Mouse (Mus musculus): ENCODE measurements around the gene Gm21860. TPM values are rescaled to one million over a fixed set of nuclear protein-coding genes. Genes with fewer than 3 reads are reported as not detected.
"Not testable (repeated sequence)": the region's sequence is repeated elsewhere in the genome, so short reads cannot be mapped to it uniquely, and the experiment has no call there.

The Gm21860 gene
- total RNA-seq (2021), result not detected in 2 replicates
- long read RNA-seq, result 0 reads

DNA sequence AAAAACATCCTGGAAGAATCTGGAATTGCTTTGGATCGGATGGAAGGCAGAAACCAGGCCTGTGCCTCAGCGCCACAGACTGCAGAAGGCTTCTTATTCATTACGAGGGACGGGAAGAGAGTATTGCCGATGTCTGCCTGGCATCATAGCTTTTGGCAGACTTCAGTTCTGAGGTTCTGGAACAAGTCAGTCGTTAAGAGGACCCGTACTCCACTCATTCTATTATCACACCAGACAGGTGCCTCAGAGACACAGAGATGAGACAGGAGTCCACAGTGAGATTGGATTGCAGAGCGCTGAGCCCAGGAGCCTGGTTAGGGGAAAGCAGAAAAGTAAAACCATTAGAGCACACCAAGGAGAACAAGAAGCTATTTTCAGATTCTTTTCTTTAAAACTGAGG, at the start of gene Gm21860:
TSS of gene Gm21860 (minus strand) at position 101 of the 400 bp plus-strand sequence.
- not testable (repeated sequence) for DNase-seq

DNA sequence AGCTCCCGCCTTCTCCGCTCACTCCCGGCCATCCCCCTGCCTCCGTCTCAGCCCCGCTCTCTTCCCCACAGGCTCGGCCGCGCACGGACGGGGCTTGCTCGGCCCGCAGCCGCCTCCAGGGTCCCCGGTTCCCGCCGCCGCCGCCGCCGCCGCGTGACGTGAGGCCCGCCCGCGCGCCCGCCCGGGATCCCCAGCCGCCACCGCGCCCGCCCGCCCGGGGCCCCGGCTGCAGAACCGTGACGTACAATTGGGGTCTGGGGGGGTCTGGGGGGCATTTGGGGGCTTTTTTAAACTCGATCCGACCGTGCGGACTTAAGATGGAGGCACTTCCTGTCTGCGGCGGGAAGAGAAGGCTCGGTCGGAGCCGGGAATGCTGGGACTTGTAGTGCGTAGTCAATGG, 29.8 kb upstream of the Gm21860 start, which contains the start of gene Gm47283:
TSS of gene Gm47283 (plus strand) at position 301 of the 400 bp plus-strand sequence.
- DNase-seq, result not testable (repeated sequence)

DNA sequence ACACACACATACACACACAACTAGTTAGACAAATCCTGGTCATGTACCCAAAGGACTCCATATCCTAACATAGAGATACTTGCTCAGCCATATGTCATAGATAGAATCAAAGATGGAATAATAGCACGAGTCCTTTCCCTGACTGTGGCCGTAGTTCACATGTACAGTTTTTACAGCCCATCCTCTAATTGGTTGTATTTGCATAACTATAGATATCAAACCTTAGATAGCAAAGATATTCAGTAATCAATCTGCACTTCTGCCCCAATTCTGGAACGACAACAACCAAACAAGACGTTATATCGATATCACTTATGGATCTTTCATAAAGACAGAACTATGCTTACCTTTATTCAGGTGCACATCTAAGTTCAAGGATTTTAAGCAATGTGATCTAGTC, 9.4 kb downstream of the Gm21860 start:
- not testable (repeated sequence) for DNase-seq

- DNase-seq, result peak; percentile 93
Observed at GRCm38 (mm10) chrY:90744381-90744981, 10.1 kb downstream of the Gm21860 start.

DNA sequence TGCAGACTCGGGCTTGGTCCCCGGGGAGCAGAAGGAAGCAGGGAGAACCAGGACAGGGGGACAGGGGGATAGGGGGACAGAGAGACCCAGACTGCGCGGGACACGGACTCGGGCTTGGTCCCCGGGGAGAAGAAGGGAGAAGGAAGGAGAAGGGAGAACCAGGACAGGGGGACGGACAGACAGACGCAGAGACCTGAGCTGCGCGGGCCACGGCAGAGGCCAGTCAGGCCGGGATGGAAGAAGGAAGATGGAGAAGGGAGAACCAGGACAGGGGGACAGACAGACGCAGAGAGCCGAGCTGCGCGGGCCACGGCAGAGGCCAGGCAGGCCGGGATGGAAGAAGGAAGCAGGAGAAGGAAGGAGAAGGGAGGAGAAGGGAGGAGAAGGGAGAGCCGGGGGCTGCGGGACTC, 10.8 kb downstream of the Gm21860 start:
- DNase-seq, result peak; percentile 8

GRCm38 (mm10) chrY:90743053-90743810, 11.4 kb downstream of the Gm21860 start:
- DNase-seq, result peak; percentile 34

DNA sequence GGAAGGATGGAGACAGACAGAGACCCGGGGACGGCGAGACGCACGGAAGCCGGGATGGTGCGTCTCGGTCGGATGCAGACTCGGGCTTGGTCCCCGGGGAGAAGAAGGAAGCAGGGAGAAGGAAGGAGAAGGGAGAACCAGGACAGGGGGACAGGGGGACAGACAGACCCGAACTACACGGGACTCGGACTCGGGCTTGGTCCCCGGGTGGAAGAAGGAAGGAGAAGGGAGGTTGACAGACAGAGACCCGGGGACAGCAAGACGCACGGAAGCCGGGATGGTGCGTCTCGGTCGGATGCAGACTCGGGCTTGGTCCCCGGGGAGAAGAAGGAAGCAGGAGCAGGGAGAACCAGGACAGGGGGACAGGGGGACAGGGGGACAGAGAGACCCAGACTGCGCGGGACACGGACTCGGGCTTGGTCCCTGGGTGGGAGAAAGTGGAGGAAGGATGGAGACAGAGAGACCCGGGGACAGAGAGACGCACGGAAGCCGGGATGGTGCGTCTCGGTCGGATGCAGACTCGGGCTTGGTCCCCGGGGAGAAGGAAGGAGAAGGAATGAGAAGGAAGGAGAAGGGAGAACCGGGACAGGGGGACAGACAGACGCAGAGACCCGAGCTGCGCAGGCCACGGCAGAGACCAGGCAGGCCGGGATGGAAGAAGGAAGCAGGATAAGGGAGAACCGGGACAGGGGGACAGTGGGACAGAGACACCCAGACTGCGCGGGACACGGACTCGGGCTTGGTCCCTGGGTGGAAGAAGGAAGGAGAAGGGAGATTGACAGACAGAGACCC, 12.2 kb downstream of the Gm21860 start:
- DNase-seq, result peak; percentile 7

GRCm38 (mm10) chrY:90741452-90742260, 13.0 kb downstream of the Gm21860 start:
- DNase-seq, result peak; percentile 49

DNA sequence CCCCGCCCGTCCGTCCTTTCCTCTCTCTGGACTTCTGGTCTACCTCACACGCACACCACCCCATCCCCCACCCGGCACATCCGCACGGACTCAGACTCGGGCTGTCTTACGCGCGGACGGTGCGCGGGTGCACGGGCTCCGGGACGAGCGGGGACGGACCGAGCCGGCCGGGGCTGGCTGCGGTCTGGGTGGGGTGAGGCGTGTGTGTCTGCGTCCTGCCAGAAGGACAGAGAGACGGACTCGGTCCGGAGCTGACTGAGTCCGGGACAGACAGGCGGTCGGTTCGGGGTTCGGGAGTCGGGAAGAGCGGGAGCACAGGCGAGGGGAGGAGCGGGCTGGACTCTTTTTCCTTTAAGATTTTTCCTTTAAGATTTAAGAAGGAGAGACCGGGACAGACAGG, 13.6 kb downstream of the Gm21860 start:
- DNase-seq, result peak; percentile 14

- DNase-seq, result peak; percentile 16
Observed at GRCm38 (mm10) chrY:90740013-90740561, 14.5 kb downstream of the Gm21860 start.

- peak; percentile 16 for DNase-seq
Observed at GRCm38 (mm10) chrY:90739531-90740012, 15.0 kb downstream of the Gm21860 start.

DNA sequence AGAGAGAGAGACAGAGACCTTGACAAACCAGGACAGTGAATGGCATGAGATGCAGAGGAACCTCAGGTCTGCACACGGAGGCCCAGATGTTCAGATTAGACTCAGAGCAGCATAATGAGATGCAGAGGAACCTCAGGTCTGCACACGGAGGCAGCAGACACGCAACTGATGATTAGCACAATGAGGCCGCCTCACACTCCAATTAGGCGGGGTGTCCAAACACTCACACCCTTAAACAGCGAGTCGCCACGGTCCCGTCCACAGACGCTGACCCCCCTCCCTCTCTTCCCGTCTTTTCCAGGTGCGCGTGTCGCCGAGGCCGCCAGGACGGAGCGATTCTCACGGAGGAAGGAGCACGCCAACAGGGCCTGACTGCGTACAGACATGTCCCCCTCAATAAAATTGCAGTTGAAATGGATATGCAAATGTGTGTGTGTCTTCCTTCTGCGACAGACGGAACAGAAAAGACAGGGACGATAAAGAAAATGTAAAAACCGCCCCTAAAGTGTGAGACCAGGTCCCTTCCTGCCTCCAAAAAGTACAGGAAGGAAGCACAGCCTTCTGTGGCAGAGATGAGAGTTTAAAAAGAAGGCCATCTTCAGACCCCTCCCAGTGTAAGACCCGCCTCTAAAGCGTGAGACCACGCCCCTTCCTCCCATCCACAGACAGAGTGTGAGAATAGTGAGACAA, 15.6 kb downstream of the Gm21860 start:
- DNase-seq, result peak; percentile 37

- DNase-seq, result no peak
Observed at GRCm38 (mm10) chrY:90738431-90738680, 16.3 kb downstream of the Gm21860 start.

DNA sequence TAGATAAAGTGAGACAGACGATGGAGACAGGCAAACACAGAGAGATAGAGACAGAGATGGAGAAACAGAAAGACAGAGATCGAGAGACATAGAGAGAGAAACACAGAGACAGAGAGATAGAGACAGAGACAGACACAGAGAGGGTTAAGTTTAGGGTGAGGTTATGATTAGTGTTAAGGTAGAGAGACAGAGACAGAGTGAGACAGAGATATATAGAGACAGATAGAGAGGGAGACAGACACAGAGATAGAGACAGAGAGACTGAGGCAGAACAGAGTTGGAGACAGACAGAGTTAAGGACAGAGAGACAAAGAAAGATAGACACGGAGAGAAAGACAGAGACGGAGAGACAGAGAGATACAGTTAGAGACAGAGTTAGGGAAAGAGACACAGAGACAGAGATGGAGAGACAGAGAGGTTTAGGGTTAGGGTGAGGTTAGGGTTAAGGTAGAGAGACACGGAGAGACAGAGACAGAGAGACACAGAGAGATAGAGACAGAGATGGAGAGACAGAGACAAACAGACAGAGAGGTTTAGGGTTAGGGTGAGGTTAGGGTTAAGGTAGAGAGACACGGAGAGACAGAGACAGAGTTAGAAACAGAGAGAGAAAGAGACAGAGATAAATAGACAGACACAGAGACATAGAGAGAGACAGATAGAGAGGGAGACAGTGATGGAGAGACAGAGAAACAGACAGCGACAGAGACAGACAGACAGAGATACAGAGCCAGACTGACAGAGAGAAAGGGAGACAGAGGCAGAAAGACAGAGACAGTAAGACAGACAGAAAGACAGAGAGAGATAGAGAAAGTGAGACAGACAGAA, 16.8 kb downstream of the Gm21860 start:
- no peak for DNase-seq

DNA sequence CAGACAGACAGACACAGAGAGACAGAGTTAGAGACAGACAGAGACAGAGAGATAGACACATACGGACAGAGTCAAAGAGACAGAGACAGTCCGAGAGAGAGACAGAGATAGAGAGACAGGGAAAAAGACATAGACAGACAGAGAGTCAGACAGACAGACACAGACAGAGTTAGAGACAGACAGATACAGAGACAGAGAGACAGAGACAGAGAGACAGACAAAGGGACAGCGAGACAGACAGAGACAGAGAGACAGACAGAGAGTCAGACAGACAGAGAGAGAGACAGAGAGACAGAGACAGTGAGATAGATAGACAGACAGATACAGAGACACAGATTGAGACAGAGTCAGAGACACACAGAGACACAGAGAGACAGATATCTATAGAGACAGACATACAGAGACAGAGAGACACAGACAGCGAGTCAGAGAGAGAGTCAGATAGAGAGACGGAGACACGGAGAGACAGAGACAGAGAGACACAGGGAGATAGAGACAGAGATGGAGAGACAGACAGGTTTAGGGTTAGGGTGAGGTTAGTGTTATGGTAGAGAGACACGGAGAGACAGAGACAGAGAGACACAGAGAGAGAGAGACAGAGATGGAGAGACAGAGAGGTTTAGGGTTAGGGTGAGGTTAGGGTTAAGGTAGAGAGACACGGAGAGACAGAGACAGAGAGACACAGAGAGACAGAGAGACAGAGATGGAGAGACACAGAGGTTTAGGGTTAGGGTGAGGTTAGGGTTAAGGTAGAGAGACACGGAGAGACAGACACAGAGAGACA, 18.2 kb downstream of the Gm21860 start:
- DNase-seq, result not testable (repeated sequence)

- DNase-seq, result not testable (repeated sequence)
Observed at GRCm38 (mm10) chrY:90735181-90735895, 19.3 kb downstream of the Gm21860 start.

GRCm38 (mm10) chrY:90734334-90734696, 20.3 kb downstream of the Gm21860 start:
- DNase-seq, result peak; percentile 11

GRCm38 (mm10) chrY:90733656-90734333, 20.8 kb downstream of the Gm21860 start:
- peak; percentile 14 for DNase-seq
